Mouse (Mus musculus) CH12.LX (cell line): Measurements from ENCODE around the gene Acox2.

Experiments used
- CHD2 ChIP-seq: IDR thresholded peaks from 2 replicates; pipeline ENCODE4 v1.6.1; 2011; ENCODE audit warnings: low read length, improper control_type of control experiment
- CTCF ChIP-seq, 2 experiments: IDR thresholded peaks in 1 of 2; conservative IDR thresholded peaks in 1 of 2; 2 replicates each; pipeline ENCODE4 v1.5.1; 2011 to 2012; ENCODE audit warnings: low read depth in 2 of 2, low read length in 2 of 2, improper control_type of control experiment in 1 of 2, inconsistent platforms in 1 of 2, mild to moderate bottlenecking in 1 of 2, moderate library complexity in 1 of 2
- E2F4 ChIP-seq: IDR thresholded peaks from 2 replicates; pipeline ENCODE4 v1.6.1; 2011; ENCODE audit warnings: low read depth, low read length, improper control_type of control experiment; ENCODE audit not compliant: insufficient replicate concordance
- EP300 ChIP-seq: IDR thresholded peaks from 2 replicates; pipeline ENCODE4 v1.6.1; 2011; ENCODE audit warnings: low read length, improper control_type of control experiment
- HCFC1 ChIP-seq: IDR thresholded peaks from 2 replicates; pipeline ENCODE4 v1.6.1; 2012; ENCODE audit warnings: low read depth, mild to moderate bottlenecking, inconsistent platforms, low read length, improper control_type of control experiment
- JUND ChIP-seq: conservative IDR thresholded peaks from 2 replicates; pipeline ENCODE4 v1.6.1; 2011; ENCODE audit warnings: low read depth, low read length, improper control_type of control experiment
- MAFK ChIP-seq: IDR thresholded peaks from 2 replicates; pipeline ENCODE4 v1.6.1; 2011; ENCODE audit warnings: low read length, improper control_type of control experiment; ENCODE audit not compliant: insufficient replicate concordance
- NRF1 ChIP-seq: IDR thresholded peaks from 2 replicates; pipeline ENCODE4 v1.6.1; 2014; ENCODE audit warnings: low read depth, mild to moderate bottlenecking, inconsistent platforms, low read length, improper control_type of control experiment, moderate library complexity
- POLR2A ChIP-seq: IDR thresholded peaks from 2 replicates; pipeline ENCODE4 v1.6.1; 2011; ENCODE audit warnings: low read depth, mild to moderate bottlenecking, improper control_type of control experiment, low read length
- POLR2AphosphoS2 ChIP-seq: IDR thresholded peaks from 2 replicates; pipeline ENCODE4 v1.6.1; 2011; ENCODE audit warnings: low read depth, low read length, improper control_type of control experiment
- RCOR1 ChIP-seq: conservative IDR thresholded peaks from 2 replicates; pipeline ENCODE4 v1.6.1; 2012; ENCODE audit warnings: low read depth, mild to moderate bottlenecking, inconsistent platforms, low read length, improper control_type of control experiment
- SIN3A ChIP-seq: IDR thresholded peaks from 2 replicates; pipeline ENCODE4 v1.6.1; 2012; ENCODE audit warnings: low read length, improper control_type of control experiment, inconsistent platforms
- USF1 ChIP-seq: IDR thresholded peaks from 2 replicates; pipeline ENCODE4 v1.6.1; 2014; ENCODE audit warnings: low read depth, mild to moderate bottlenecking, inconsistent platforms, low read length, improper control_type of control experiment
- ZNF384 ChIP-seq: IDR thresholded peaks from 2 replicates; pipeline ENCODE4 v1.6.1; 2012; ENCODE audit warnings: low read depth, low read length, improper control_type of control experiment, inconsistent platforms

DNA sequence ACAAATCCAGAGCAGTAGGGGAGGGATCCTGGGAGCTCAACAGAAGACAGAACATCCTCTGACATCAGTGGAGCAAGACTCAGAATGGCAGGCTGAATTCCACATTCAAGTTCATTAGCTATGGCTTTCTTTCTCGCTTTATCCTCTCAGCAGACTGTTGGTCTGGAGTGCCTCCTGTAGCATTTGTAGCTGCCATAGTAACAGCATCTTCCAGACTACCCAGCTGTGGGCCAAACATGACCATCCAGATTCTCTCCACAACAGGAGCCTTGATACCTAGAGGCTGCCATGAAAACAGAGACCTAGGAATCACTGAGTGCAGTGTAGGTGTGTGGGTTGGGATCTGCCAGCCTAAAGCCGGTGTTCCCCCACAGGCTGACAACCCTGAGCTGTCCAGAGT, 49.3 kb downstream of the Acox2 start:
- TF ChIP-seq CTCF (conservative IDR thresholded peaks at IDR 0.05 in 1 of 2, IDR thresholded peaks at IDR 0.05 in 1 of 2; ENCODE audit: low read depth in 2 of 2, low read length in 2 of 2), result no peak
- no peak for TF ChIP-seq JUND
- no peak for TF ChIP-seq NRF1
- TF ChIP-seq POLR2A, result no peak
- TF ChIP-seq MAFK, result no peak
- TF ChIP-seq ZNF384, result no peak
- TF ChIP-seq USF1, result no peak
- no peak for TF ChIP-seq E2F4
- TF ChIP-seq HCFC1, result no peak
- TF ChIP-seq CHD2, result no peak
- no peak for TF ChIP-seq POLR2AphosphoS2
- TF ChIP-seq RCOR1, result no peak
- no peak for TF ChIP-seq EP300
- TF ChIP-seq SIN3A, result no peak
